Mouse (Mus musculus): ENCODE data around the gene Cd44. TPM values are rescaled to one million over a fixed set of nuclear protein-coding genes. Genes with fewer than 3 reads are reported as not detected.

The Cd44 gene
- polyA plus RNA-seq, 1 experiment = 77.1 TPM

DNA sequence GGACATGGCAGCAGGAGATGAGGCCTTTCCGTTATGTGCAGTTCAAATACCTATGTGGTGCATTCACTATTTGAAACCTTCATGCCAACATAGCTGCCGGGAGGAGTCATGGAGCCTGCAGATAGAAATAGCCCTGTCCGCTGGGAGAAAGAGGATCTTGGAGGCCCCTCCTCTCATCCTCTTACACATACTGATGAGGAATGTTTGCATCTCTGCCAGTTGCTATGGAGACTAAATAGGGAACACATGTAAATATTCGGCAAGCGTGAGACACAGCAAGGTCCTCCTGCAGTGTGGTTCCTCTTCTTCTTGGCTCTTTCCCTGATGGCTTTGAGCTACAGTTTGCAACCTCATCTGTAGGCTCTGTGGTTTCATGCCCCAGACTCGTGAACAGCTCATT, 42.5 kb upstream of the Cd44 start:
- Histone ChIP-seq H3K27me3 (ENCODE audit: control insufficient read depth, insufficient read depth, insufficient read length) (no peaks in the 10 kb centered on the region), H3K36me3 (ENCODE audit: control insufficient read depth, insufficient read depth) (no peaks in the 10 kb centered on the region), H3K4me2 (ENCODE audit: low read depth) (peak overlapping the region; percentile 82), H3K79me2 (ENCODE audit: control insufficient read depth, insufficient read depth) (no peaks in the 10 kb centered on the region), H3ac (ENCODE audit: control insufficient read depth, insufficient read length) (no peak overlapping the region), H3K4me3 (no peak overlapping the region)
- no peak for TF ChIP-seq CEBPB (IDR thresholded peaks at IDR 0.05; ENCODE audit: insufficient read depth, poor library complexity, severe bottlenecking)
- no peak for TF ChIP-seq MAX (IDR thresholded peaks at IDR 0.05; ENCODE audit: low read depth)
- no peak for TF ChIP-seq USF1 (IDR thresholded peaks at IDR 0.05; ENCODE audit: low read depth)
- TF ChIP-seq MYOD1 (IDR thresholded peaks at IDR 0.05; ENCODE audit: control insufficient read depth in 1 of 3, insufficient read length in 2 of 3, low read depth in 2 of 3) = no peak
- no peak for TF ChIP-seq MYOG (IDR thresholded peaks at IDR 0.05; ENCODE audit: control insufficient read depth in 1 of 3, insufficient read depth in 1 of 3, insufficient read length in 2 of 3, low read depth in 2 of 3)
- TF ChIP-seq TCF12 (IDR thresholded peaks at IDR 0.05; ENCODE audit: insufficient read depth, poor library complexity, severe bottlenecking) = no peak
- no peak for TF ChIP-seq SRF (IDR thresholded peaks at IDR 0.05; ENCODE audit: control insufficient read depth, insufficient read length, low read depth)
- TF ChIP-seq TCF3 (IDR thresholded peaks at IDR 0.05; ENCODE audit: insufficient read length, low read depth) = no peak
- no peak for TF ChIP-seq POLR2A (IDR thresholded peaks at IDR 0.05; ENCODE audit: insufficient read length, low read depth)
- no peak for TF ChIP-seq POLR2AphosphoS2 (IDR thresholded peaks at IDR 0.05; ENCODE audit: insufficient read length, low read depth)
- no peak for TF ChIP-seq REST (IDR thresholded peaks at IDR 0.05; ENCODE audit: insufficient read depth, insufficient read length)
- no peak for TF ChIP-seq E2F4 (IDR thresholded peaks at IDR 0.05; ENCODE audit: insufficient read depth)

DNA sequence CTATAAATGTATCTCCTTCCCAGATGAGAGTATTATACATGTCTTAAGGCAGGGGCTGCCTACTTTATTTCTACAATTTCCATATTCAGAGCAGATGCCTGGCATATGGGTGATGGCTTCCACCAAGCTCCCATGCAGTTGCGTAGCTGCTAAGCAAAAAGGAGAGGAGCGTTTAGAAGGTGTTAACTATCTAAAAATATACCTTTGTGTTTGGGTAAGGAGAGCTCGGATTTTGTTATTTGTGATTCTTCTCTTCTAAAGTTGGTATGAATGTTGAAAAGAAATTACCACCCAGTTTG, 41.3 kb upstream of the Cd44 start:
- no peak overlapping the region for H3K4me2 ChIP-seq (ENCODE audit: low read depth)
- no peaks in the 10 kb centered on the region for H3K27me3 ChIP-seq (ENCODE audit: control insufficient read depth, insufficient read depth, insufficient read length)
- H3K4me3 ChIP-seq = no peak overlapping the region
- no peak overlapping the region for H3ac ChIP-seq (ENCODE audit: control insufficient read depth, insufficient read length)
- H3K36me3 ChIP-seq (ENCODE audit: control insufficient read depth, insufficient read depth) = no peaks in the 10 kb centered on the region
- TF ChIP-seq SRF (IDR thresholded peaks at IDR 0.05; ENCODE audit: control insufficient read depth, insufficient read length, low read depth) = no peak
- TF ChIP-seq REST (IDR thresholded peaks at IDR 0.05; ENCODE audit: insufficient read depth, insufficient read length) = no peak
- TF ChIP-seq MYOD1 (IDR thresholded peaks at IDR 0.05; ENCODE audit: control insufficient read depth in 1 of 3, insufficient read length in 2 of 3, low read depth in 2 of 3) = no peak
- no peak for TF ChIP-seq MYOG (IDR thresholded peaks at IDR 0.05; ENCODE audit: control insufficient read depth in 1 of 3, insufficient read depth in 1 of 3, insufficient read length in 2 of 3, low read depth in 2 of 3)
- no peak for TF ChIP-seq CEBPB (IDR thresholded peaks at IDR 0.05; ENCODE audit: insufficient read depth, poor library complexity, severe bottlenecking)
- no peak for TF ChIP-seq TCF12 (IDR thresholded peaks at IDR 0.05; ENCODE audit: insufficient read depth, poor library complexity, severe bottlenecking)
- TF ChIP-seq TCF3 (IDR thresholded peaks at IDR 0.05; ENCODE audit: insufficient read length, low read depth) = no peak
- no peak for TF ChIP-seq POLR2AphosphoS2 (IDR thresholded peaks at IDR 0.05; ENCODE audit: insufficient read length, low read depth)
- no peak for TF ChIP-seq MAX (IDR thresholded peaks at IDR 0.05; ENCODE audit: low read depth)
- TF ChIP-seq POLR2A (IDR thresholded peaks at IDR 0.05; ENCODE audit: insufficient read length, low read depth) = no peak
- TF ChIP-seq E2F4 (IDR thresholded peaks at IDR 0.05; ENCODE audit: insufficient read depth) = no peak
- TF ChIP-seq USF1 (IDR thresholded peaks at IDR 0.05; ENCODE audit: low read depth) = no peak
- H3K79me2 ChIP-seq (ENCODE audit: control insufficient read depth, insufficient read depth) = no peaks in the 10 kb centered on the region

DNA sequence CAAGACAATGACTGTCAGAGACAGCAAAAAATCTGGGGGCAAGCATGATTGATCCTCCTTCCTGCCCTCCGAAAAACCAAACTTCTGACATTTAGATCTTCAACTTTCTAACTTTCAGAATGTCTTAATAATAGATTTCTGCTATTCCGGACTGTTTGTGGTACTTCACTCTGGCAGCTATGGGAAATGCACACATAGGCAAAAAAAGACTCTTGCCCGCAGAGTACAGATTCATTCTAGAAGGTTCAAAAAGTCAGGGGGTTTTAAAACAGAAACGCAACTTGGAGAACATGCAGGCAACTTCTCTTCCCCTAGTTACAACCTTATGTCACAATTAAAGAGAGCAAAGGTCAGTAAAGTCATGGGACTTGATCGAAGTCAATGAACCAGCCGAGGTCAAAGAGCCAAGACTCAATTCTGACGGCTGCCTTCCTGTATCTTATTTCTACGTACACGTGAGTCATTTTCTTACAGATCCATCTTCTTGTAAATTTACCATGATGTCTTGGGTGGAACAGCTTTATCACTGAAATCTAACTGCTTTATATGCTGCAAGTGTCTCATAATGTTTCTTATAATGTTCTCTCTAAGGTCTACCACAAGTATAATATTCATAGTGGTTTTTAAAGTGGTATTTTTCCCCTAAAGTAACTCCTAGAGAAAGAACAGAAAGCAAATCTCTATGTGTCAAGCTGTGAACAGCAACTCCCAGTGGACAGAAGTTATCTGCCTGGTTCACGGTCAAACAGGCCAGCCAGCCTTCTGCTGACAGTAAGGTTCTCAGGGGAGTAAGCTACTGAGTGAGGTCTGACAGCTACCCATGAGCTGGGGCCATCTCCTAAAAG, 40.7 kb upstream of the Cd44 start:
- no peaks in the 10 kb centered on the region for H3K36me3 ChIP-seq (ENCODE audit: control insufficient read depth, insufficient read depth)
- TF ChIP-seq MYOD1 (IDR thresholded peaks at IDR 0.05; ENCODE audit: control insufficient read depth in 1 of 3, insufficient read length in 2 of 3, low read depth in 2 of 3) (no peak), USF1 (IDR thresholded peaks at IDR 0.05; ENCODE audit: low read depth) (no peak), REST (IDR thresholded peaks at IDR 0.05; ENCODE audit: insufficient read depth, insufficient read length) (no peak), MYOG (IDR thresholded peaks at IDR 0.05; ENCODE audit: control insufficient read depth in 1 of 3, insufficient read depth in 1 of 3, insufficient read length in 2 of 3, low read depth in 2 of 3) (no peak)
- H3K27me3 ChIP-seq (ENCODE audit: control insufficient read depth, insufficient read depth, insufficient read length) = no peaks in the 10 kb centered on the region
- no peaks in the 10 kb centered on the region for H3K79me2 ChIP-seq (ENCODE audit: control insufficient read depth, insufficient read depth)
- no peak overlapping the region for H3ac ChIP-seq (ENCODE audit: control insufficient read depth, insufficient read length)
- no peak overlapping the region for H3K4me2 ChIP-seq (ENCODE audit: low read depth)
- H3K4me3 ChIP-seq = no peak overlapping the region

DNA sequence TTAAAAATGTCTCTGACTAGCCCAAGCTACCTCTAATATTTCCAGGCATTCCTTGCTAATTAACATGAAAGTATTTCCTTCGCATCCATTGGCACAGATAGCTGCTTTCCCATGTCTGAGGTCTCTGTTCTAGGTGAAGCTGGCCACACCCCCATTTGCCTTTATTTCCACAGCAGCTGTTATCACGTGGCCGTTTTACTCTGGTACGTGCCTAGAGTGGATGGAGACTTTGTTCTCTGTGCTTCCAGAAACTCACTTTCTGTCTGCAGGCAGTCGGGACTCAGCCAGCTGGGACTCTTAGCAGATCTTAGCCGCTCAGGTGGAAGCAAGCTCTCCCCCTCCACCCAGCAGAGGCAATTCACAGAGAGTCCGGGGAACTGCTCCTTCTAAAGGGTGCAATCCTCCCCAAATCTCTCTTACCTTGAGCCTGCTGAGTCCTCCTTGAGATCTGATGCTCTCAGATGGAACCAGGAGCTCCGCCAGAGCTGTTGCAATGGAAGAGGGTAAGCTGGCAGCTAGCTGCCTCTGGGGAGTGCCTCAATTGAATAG, 39.4 kb upstream of the Cd44 start:
- H3ac ChIP-seq (ENCODE audit: control insufficient read depth, insufficient read length) = no peak overlapping the region
- no peak for TF ChIP-seq REST (IDR thresholded peaks at IDR 0.05; ENCODE audit: insufficient read depth, insufficient read length)
- no peak for TF ChIP-seq CEBPB (IDR thresholded peaks at IDR 0.05; ENCODE audit: insufficient read depth, poor library complexity, severe bottlenecking)
- no peak for TF ChIP-seq E2F4 (IDR thresholded peaks at IDR 0.05; ENCODE audit: insufficient read depth)
- TF ChIP-seq POLR2A (IDR thresholded peaks at IDR 0.05; ENCODE audit: insufficient read length, low read depth) = no peak
- TF ChIP-seq MAX (IDR thresholded peaks at IDR 0.05; ENCODE audit: low read depth) = no peak
- no peak for TF ChIP-seq SRF (IDR thresholded peaks at IDR 0.05; ENCODE audit: control insufficient read depth, insufficient read length, low read depth)
- no peak for TF ChIP-seq TCF3 (IDR thresholded peaks at IDR 0.05; ENCODE audit: insufficient read length, low read depth)
- TF ChIP-seq USF1 (IDR thresholded peaks at IDR 0.05; ENCODE audit: low read depth) = no peak
- H3K27me3 ChIP-seq (ENCODE audit: control insufficient read depth, insufficient read depth, insufficient read length) = no peaks in the 10 kb centered on the region
- H3K4me2 ChIP-seq (ENCODE audit: low read depth) = peak overlapping the region; percentile 72
- H3K36me3 ChIP-seq (ENCODE audit: control insufficient read depth, insufficient read depth) = no peaks in the 10 kb centered on the region
- H3K79me2 ChIP-seq (ENCODE audit: control insufficient read depth, insufficient read depth) = no peaks in the 10 kb centered on the region
- no peak overlapping the region for H3K4me3 ChIP-seq

All from myocyte (in vitro differentiated cells).